Mouse (Mus musculus) hindbrain, embryonic 15.5 days (tissue): Measurements from ENCODE around the gene Camsap1. TPM values are rescaled to one million over a fixed set of nuclear protein-coding genes. Genes with fewer than 3 reads are reported as not detected.
A peak's percentile ranks its signal among the peaks of the same experiment; 100 is the strongest.

Experiments
- ATAC-seq: fragments of 200-750 bp; cut with Nextera tagmentation; 2 replicates; pipeline ENCODE4 v1.8.0; 2017; ENCODE audit warnings: low read depth, moderate number of reproducible peaks, moderate TSS enrichment; ENCODE audit not compliant: low FRiP score
- H3K27ac ChIP-seq: fragments of 300-500 bp; sonication (generic); replicated peaks from 2 replicates; pipeline ENCODE4 v1.5.1; 2015; ENCODE audit warnings: mild to moderate bottlenecking, inconsistent platforms
- H3K27me3 ChIP-seq: fragments of 300-500 bp; sonication (generic); 2 replicates; pipeline ENCODE4 v1.6.1; 2015; ENCODE audit warnings: control low read depth, inconsistent platforms
- H3K36me3 ChIP-seq: fragments of 300-500 bp; sonication (generic); 2 replicates; pipeline ENCODE4 v1.6.1; 2015; ENCODE audit warnings: control low read depth, inconsistent platforms
- H3K4me1 ChIP-seq: fragments of 300-500 bp; sonication (generic); replicated peaks from 2 replicates; pipeline ENCODE4 v1.6.1; 2015; ENCODE audit warnings: control low read depth, inconsistent platforms
- H3K4me2 ChIP-seq: fragments of 300-500 bp; sonication (generic); 2 replicates; pipeline ENCODE4 v1.6.1; 2015; ENCODE audit warnings: moderate library complexity, mild to moderate bottlenecking, inconsistent platforms
- H3K4me3 ChIP-seq: fragments of 300-500 bp; sonication (generic); 2 replicates; pipeline ENCODE4 v1.5.1; 2015; ENCODE audit warnings: mild to moderate bottlenecking, inconsistent platforms
- H3K9ac ChIP-seq: fragments of 300-500 bp; sonication (generic); 2 replicates; pipeline ENCODE4 v1.6.1; 2015; ENCODE audit warnings: inconsistent platforms
- H3K9me3 ChIP-seq: fragments of 300-500 bp; sonication (generic); 2 replicates; pipeline ENCODE4 v1.6.1; 2016; ENCODE audit warnings: control low read depth, inconsistent platforms
- WGBS: fragments of 180-500 bp; shearing (Covaris S2); methylation state at CpG from one replicate; pipeline ENCODE4 v1.1.7; 2015; 5-methylcytosine and 5-hydroxymethylcytosine counted together
- polyA plus RNA-seq: library from polyadenylated mRNA; unstranded; fragments of >200 nt; fragmentation: Nextera tagmentation; extraction: Ambion mirVana; gene quantifications from 2 replicates; pipeline ENCODE4 v1.2.1, GENCODE M21; 2015

The Camsap1 gene
- polyA plus RNA-seq, 1 experiment from 2014 or later: 71.7 TPM

DNA sequence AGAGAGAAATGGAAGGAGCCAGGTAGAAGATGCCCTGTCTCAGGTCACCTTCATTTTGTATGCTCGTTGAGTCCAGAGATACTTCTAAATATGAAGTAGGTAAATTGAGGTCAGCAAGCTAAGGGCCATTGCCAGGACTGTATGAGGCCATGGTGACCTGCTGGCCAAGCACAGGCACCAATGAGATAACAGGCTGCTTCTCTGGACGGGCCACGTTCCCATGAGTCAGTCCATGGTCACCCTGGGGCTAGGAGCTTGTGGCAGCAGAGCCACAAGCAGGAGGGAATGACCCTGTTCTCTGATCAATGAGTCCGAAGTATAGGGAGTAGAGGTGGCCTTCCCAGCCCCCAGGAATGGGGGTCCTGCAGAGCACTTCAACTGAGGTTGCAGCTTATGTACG, 68.3 kb downstream of the Camsap1 start:
- no peak overlapping the region for H3K4me3 ChIP-seq
- no peaks in the 10 kb centered on the region for H3K4me1 ChIP-seq
- no peaks in the 10 kb centered on the region for H3K27me3 ChIP-seq
- H3K9me3 ChIP-seq: no peaks in the 10 kb centered on the region
- H3K9ac ChIP-seq: no peak overlapping the region
- no peak overlapping the region for H3K27ac ChIP-seq
- no peak overlapping the region for H3K4me2 ChIP-seq
- no peak for ATAC-seq
- no peaks in the 10 kb centered on the region for H3K36me3 ChIP-seq
- WGBS: 80% methylated on average over 5 of the region's 5 CpGs

DNA sequence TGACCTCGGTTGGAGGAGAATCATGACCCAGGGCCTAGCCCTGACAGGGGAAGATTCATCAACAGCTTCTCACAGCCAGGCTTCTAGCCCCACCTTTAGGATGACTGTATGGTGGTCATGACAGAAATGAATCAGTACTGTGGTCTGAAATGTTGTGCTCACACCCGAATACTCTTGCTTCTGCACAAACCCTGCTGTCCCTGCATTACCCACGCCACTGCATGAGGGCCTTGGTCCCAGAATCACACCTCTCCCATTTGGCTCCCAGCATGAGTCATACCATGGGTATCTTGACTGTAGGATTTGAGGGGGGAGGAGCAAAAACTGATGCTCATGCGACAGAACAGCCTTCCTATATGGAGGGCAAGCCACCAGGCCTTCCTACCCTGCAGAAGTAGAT, 68.9 kb downstream of the Camsap1 start:
- Histone ChIP-seq H3K36me3 (no peaks in the 10 kb centered on the region), H3K9me3 (no peaks in the 10 kb centered on the region), H3K4me1 (no peaks in the 10 kb centered on the region), H3K4me2 (no peak overlapping the region), H3K4me3 (no peak overlapping the region), H3K27ac (no peak overlapping the region), H3K9ac (no peak overlapping the region), H3K27me3 (no peaks in the 10 kb centered on the region)
- ATAC-seq: no peak
- 87% methylated on average over 4 of the region's 4 CpGs for WGBS

DNA sequence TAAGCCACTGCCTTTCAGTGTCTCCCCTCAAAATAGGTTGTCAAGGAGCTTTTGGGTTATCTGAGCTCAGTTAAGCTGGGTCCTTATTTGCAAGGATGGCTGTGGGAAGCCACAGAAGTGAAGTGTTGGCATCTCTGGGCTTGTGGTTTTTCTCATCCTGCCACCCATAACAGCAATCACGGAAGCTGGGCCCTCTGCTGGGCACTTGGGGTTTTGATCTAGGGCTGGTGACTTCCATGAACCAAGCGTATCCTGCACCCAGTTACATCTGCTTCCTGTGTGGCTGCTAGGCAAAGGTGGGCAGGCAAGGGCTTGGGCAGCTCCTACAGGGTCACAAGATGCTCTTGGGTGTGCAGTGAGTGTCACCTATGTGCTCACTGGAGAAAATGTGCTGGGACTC, 69.8 kb downstream of the Camsap1 start:
- WGBS: 67% methylated on average over 2 of the region's 2 CpGs
- no peak overlapping the region for H3K9ac ChIP-seq
- H3K4me1 ChIP-seq: no peaks in the 10 kb centered on the region
- no peak overlapping the region for H3K4me3 ChIP-seq
- no peaks in the 10 kb centered on the region for H3K9me3 ChIP-seq
- ATAC-seq: no peak
- no peaks in the 10 kb centered on the region for H3K27me3 ChIP-seq
- H3K36me3 ChIP-seq: no peaks in the 10 kb centered on the region
- no peak overlapping the region for H3K4me2 ChIP-seq
- no peak overlapping the region for H3K27ac ChIP-seq

DNA sequence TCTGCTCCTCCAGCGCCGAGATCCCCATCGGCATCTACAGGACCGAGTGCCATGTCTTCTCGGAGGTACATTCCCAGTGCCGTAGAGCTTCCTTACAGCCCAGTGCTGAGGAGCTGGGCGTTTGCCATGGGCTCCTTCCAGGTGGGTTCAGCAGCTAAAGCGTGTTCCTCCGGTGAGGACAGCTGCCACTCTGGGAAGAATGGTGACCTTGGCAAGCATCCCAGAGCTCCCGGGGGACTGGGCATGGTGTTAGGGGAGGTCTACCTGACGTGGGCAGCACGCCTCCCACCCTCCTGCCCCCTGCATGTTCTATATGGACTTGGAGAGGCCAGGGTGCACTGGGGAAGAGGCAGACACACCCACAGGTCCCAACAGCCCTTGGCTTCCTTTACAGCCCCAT, 73.2 kb downstream of the Camsap1 start:
- no peaks in the 10 kb centered on the region for H3K27me3 ChIP-seq
- H3K4me3 ChIP-seq: no peak overlapping the region
- H3K9me3 ChIP-seq: no peaks in the 10 kb centered on the region
- WGBS: 78% methylated on average over 12 of the region's 12 CpGs
- H3K36me3 ChIP-seq: no peaks in the 10 kb centered on the region
- H3K27ac ChIP-seq: no peak overlapping the region
- no peaks in the 10 kb centered on the region for H3K4me1 ChIP-seq
- no peak overlapping the region for H3K9ac ChIP-seq
- no peak for ATAC-seq
- H3K4me2 ChIP-seq: no peak overlapping the region

DNA sequence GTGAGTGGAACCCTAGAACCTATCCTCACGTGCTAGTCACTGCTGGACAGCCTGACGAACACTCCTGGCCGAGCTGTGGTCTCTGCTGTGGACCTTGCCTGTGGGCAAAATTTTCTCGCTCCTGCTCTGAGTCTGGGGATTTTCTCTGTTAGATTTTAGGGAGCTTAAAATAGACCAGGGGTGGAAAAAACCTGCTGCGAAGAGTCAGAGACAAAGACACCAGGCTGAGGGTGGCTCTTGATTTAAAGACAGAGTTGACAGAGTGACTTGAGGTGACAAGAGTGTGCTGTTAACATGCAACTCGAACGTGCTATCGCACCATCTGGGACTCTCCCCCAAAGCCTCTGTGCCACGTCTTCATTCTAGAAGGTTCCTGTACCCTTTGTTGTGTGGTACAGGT, 84.1 kb downstream of the Camsap1 start:
- Histone ChIP-seq H3K27me3 (no peaks in the 10 kb centered on the region), H3K9me3 (no peaks in the 10 kb centered on the region), H3K27ac (no peak overlapping the region), H3K4me1 (no peaks in the 10 kb centered on the region), H3K9ac (no peak overlapping the region), H3K36me3 (no peaks in the 10 kb centered on the region), H3K4me3 (no peak overlapping the region), H3K4me2 (no peak overlapping the region)
- 90% methylated on average over 9 of the region's 9 CpGs for WGBS
- ATAC-seq: no peak

DNA sequence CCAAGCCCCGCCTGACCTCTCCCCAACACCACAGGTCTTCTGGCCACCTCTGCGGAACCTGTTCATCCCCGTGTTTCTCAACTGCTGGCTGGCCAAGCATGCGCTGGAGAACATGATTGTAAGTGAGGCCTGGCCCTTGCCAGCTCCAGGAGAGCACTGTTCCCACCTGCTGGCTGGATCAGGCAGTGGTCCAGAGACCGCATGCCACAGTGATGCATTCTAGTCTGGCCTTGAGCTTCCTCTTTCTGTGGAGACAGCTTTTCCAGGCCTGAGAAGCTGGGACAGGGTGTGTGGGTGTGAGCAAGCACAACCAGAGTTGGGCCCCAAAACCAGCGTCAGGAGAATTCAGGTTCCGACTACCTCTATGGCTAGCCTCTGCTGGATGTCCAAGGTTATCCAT, 90.6 kb downstream of the Camsap1 start:
- Histone ChIP-seq H3K27me3 (no peaks in the 10 kb centered on the region), H3K4me2 (no peak overlapping the region), H3K4me3 (no peak overlapping the region), H3K27ac (no peak overlapping the region), H3K4me1 (no peaks in the 10 kb centered on the region), H3K9ac (no peak overlapping the region), H3K36me3 (no peaks in the 10 kb centered on the region), H3K9me3 (no peaks in the 10 kb centered on the region)
- no peak for ATAC-seq
- 87% methylated on average over 7 of the region's 7 CpGs for WGBS

DNA sequence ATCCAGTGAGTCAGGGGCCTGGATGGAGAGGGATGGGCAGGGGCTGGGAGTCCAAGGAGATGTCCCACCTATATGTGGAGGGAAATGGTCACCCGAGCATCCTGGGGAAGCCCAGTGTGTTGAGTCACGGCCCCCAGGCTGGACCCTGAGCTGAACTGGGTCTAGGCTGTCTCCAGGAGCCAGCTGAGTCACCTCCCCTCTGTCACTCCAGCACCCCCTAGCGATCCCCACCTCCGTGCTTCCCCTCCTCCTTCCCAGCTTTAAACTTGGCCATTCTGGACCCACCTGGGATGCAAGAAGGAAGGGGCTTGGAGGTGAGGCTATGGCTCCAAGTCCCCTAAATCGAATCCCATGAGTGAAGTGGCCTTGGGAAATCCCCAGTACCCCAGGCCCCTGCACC, 94.9 kb downstream of the Camsap1 start:
- ATAC-seq: no peak
- Histone ChIP-seq H3K27me3 (no peaks in the 10 kb centered on the region), H3K27ac (no peak overlapping the region), H3K9me3 (no peaks in the 10 kb centered on the region), H3K4me1 (no peaks in the 10 kb centered on the region), H3K9ac (no peak overlapping the region), H3K4me2 (no peak overlapping the region), H3K36me3 (no peaks in the 10 kb centered on the region), H3K4me3 (no peak overlapping the region)
- 62% methylated on average over 5 of the region's 5 CpGs for WGBS

DNA sequence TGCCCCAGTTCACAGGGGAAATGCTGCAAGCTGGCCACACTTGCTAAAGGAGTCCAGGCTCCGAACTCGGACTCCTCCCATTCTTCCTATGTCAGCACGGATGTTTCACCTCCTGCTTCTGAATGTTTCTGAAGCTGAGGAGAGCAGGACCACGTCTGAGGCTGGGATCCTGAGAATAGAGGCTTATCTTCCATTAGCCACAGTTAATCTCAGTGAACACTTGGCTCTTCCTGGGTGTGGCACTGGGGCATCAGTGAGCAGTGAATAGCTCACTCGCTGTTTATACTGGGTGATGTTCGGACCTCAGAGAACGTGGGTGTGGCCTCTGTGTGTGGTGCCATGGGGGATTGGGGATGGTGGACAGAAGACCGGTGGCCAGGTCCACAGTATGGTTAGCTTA, 95.9 kb downstream of the Camsap1 start:
- H3K27me3 ChIP-seq: no peaks in the 10 kb centered on the region
- ATAC-seq: no peak
- H3K4me3 ChIP-seq: no peak overlapping the region
- 70% methylated on average over 8 of the region's 8 CpGs for whole genome bisulfite sequencing
- H3K9ac ChIP-seq: no peak overlapping the region
- H3K4me1 ChIP-seq: no peaks in the 10 kb centered on the region
- H3K27ac ChIP-seq: no peak overlapping the region
- no peaks in the 10 kb centered on the region for H3K36me3 ChIP-seq
- no peaks in the 10 kb centered on the region for H3K9me3 ChIP-seq
- no peak overlapping the region for H3K4me2 ChIP-seq

DNA sequence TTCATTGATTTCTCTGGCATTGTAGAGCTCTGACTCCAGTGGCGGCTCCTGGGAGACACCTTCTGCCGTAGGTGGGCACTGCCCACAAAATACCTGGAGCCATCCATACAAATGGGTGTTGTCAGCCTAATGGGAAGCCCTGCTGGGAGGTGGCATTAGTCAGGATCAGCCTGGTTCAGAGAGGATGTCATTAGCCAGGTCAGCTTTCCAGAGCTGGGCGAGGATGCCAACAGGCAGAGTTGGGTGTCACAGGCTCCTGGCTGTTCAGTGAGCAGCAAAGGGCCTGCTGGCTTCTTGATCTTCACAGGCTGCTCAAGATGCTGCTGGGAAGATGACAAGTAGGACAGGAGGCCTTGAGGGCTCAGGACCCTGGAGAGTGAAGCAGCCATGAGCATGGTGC, 98.3 kb downstream of the Camsap1 start:
- H3K36me3 ChIP-seq: no peaks in the 10 kb centered on the region

DNA sequence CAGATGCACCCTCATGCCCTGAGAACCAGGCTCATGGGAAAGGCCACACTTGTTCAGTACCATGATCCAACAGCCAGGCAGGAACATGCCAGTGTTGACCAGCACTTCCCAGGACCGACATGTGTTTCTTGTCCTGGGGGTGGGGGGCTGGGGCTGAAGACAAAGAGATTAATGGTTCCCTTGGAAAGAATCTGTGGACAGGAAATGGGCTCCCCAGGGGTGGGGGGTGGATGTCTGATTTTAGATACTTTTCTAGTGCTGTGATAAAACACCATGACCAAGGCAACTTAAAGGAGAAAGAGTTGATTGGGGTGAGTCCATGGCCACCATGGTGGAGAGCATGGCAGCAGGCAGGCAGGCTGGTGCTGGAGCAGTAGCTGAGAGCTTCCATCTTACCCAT, 100.8 kb downstream of the Camsap1 start:
- Histone ChIP-seq H3K4me2 (no peak overlapping the region), H3K36me3 (no peaks in the 10 kb centered on the region), H3K4me3 (no peak overlapping the region), H3K9me3 (no peaks in the 10 kb centered on the region), H3K27ac (no peak overlapping the region), H3K9ac (no peak overlapping the region), H3K4me1 (peaks cover 20% of the 10 kb centered on the region), H3K27me3 (no peaks in the 10 kb centered on the region)
- WGBS: 70% methylated on average over 1 of the region's 1 CpGs
- ATAC-seq: no peak

More for the DNA sequence above, 98.3 kb downstream of the Camsap1 start:
- no peak overlapping the region for H3K4me2 ChIP-seq
- WGBS: 89% methylated on average over 3 of the region's 3 CpGs
- ATAC-seq: no peak
- H3K4me1 ChIP-seq: no peaks in the 10 kb centered on the region
- no peaks in the 10 kb centered on the region for H3K9me3 ChIP-seq
- H3K9ac ChIP-seq: no peak overlapping the region
- H3K27ac ChIP-seq: no peak overlapping the region
- H3K4me3 ChIP-seq: no peak overlapping the region
- H3K27me3 ChIP-seq: no peaks in the 10 kb centered on the region

DNA sequence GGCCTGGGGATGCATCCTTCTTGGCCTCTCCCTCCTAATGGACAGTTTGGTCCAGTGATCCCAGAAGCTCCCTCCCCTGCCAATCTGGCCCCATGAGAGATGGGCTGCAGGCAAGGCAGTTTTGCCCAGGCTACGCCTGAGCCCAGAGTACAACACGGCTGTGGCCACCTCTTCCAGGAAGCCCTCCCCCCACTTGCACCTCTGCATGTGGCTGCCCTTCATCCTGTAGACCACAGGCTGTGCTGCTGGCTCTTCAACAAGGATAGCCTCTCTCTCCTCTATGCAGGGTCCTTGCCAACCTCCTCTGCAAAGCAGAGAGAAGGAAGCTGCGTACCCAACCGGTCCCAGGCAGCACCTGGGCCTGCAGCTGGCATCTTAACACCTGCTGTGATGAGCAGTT, 104.0 kb downstream of the Camsap1 start:
- WGBS: 78% methylated on average over 4 of the region's 4 CpGs
- ATAC-seq: no peak
- H3K9ac ChIP-seq: no peak overlapping the region
- H3K27me3 ChIP-seq: no peaks in the 10 kb centered on the region
- no peak overlapping the region for H3K4me3 ChIP-seq
- H3K4me1 ChIP-seq: peaks cover 22% of the 10 kb centered on the region
- no peaks in the 10 kb centered on the region for H3K36me3 ChIP-seq
- no peak overlapping the region for H3K27ac ChIP-seq
- H3K4me2 ChIP-seq: peak overlapping the region; percentile 81
- no peaks in the 10 kb centered on the region for H3K9me3 ChIP-seq

DNA sequence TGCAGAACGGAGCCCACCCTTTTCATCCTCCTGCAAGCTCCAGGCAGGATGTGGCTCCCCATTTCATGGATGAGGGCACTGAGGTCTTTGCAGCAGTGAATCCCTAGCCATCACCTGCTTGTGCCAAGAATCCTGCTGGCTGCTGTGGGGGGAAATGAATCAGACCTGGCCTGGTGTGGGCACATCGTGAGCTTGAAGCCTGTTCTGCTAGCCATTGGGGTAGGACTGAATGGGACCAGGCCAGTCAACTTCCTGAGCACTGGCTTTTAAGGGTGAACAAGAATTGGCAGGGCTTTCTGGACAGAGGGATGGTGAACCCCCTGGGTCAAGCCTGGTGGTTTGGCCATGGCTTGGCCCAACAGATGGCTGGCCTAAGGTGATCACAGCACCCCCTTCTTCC, 104.6 kb downstream of the Camsap1 start:
- 64% methylated on average over 2 of the region's 2 CpGs for WGBS
- H3K9me3 ChIP-seq: no peaks in the 10 kb centered on the region
- peak overlapping the region; percentile 70; the same call in 1 of the 2 replicates for H3K9ac ChIP-seq
- H3K4me2 ChIP-seq: peak overlapping the region; percentile 81
- H3K27ac ChIP-seq: no peak overlapping the region
- ATAC-seq: no peak
- peaks cover 22% of the 10 kb centered on the region for H3K4me1 ChIP-seq
- H3K27me3 ChIP-seq: no peaks in the 10 kb centered on the region
- peak overlapping the region; percentile 62 for H3K4me3 ChIP-seq
- no peaks in the 10 kb centered on the region for H3K36me3 ChIP-seq

DNA sequence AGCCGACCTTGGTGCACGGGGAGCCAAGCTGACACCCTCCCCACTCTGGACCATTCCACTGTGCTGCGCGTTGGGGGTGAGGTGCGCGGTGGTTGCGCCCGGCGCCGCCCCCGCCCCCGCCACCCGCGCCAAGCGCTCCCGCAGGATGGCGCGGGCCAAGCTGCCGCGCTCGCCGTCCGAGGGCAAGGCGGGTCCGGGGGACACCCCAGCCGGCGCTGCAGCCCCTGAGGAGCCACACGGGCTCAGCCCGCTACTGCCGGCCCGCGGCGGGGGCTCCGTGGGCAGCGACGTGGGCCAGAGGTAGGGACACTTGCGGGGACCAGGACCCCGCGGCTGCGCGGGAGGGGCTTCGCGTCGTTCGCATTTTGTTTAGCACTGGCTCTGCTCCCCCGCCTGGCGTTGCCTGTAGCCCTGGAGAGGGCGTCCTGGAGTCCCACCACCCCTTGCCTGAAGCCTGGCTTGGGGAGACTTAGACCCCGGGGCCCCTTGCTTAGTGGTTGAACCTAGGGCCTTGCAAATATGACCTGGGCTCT, 105.3 kb downstream of the Camsap1 start:
- no peaks in the 10 kb centered on the region for H3K27me3 ChIP-seq
- 1% methylated on average over 35 of the region's 49 CpGs for WGBS
- peak overlapping the region; percentile 70 for H3K9ac ChIP-seq
- H3K9me3 ChIP-seq: no peaks in the 10 kb centered on the region
- H3K4me3 ChIP-seq: peak overlapping the region; percentile 62
- peak overlapping the region; percentile 63 for H3K27ac ChIP-seq
- H3K4me1 ChIP-seq: peaks cover 22% of the 10 kb centered on the region
- ATAC-seq: peak; percentile 87
- H3K4me2 ChIP-seq: peak overlapping the region; percentile 81
- no peaks in the 10 kb centered on the region for H3K36me3 ChIP-seq
